Mouse (Mus musculus): ENCODE measurements at regions not wholly inside any gene's neighbourhood (a gene's known extent, or its start where the extent isn't known, plus 50 kb on each side); places are given as distances from the start of the nearest gene placed in this dataset.

- TF ChIP-seq CTCF (IDR thresholded peaks at IDR 0.05; ENCODE audit: borderline replicate concordance, insufficient read depth, low read depth, low read length) (no peak), POLR2A (IDR thresholded peaks at IDR 0.05; ENCODE audit: borderline replicate concordance, insufficient read depth, low read length) (no peak)
These were observed 1357.6 kb downstream of the Zfp704 start for GRCm38 (mm10) chr3:8252311-8252710.

Measured in cerebellum, adult 2 months (tissue).